Mouse (Mus musculus) C2C12 (cell line): ENCODE measurements around the gene Vmn2r20.
"Not testable (repeated sequence)": the region's sequence is repeated elsewhere in the genome, so short reads cannot be mapped to it uniquely, and the experiment has no call there.

Source experiments
- CEBPB ChIP-seq: IDR thresholded peaks from one replicate; pipeline ENCODE4 v1.6.1; 2011; ENCODE audit warnings: low read depth, mild to moderate bottlenecking, control low read depth, moderate library complexity
- CTCF ChIP-seq: IDR thresholded peaks from one replicate; pipeline ENCODE4 v1.5.1; 2011; ENCODE audit not compliant: control insufficient read depth, insufficient read depth, insufficient read length
- FOSL1 ChIP-seq: IDR thresholded peaks from one replicate; pipeline ENCODE4 v1.8.0; 2011; ENCODE audit warnings: mild to moderate bottlenecking, low read length; ENCODE audit not compliant: poor library complexity, insufficient read depth, severe bottlenecking
- USF1 ChIP-seq: IDR thresholded peaks from one replicate; pipeline ENCODE4 v1.6.1; 2011; ENCODE audit warnings: low read depth, mild to moderate bottlenecking, control low read depth, moderate library complexity

DNA sequence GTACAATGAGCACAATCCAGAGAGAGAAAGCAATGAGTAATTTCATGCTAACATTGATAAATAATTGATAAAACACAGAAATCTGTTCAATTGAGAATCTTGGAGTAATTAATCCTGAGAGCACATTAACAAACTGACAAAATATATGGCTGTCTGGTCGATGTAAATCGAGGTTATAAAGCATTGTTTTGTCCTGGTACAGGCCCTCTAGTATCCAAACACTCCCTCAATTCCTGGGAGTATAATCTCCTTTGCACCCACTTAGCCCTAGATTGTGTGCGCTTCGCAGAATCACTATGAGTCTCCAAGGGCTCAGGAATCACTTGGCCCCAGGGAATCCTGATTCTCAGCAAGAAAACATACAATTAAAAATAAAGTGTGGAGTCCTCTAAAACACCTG is at the start of gene Vmn2r20:
- not testable (repeated sequence) for TF ChIP-seq CTCF, FOSL1, CEBPB, USF1
